Mouse (Mus musculus): ENCODE data around the gene Tnfrsf25.

Tnfrsf25 gene

DNA sequence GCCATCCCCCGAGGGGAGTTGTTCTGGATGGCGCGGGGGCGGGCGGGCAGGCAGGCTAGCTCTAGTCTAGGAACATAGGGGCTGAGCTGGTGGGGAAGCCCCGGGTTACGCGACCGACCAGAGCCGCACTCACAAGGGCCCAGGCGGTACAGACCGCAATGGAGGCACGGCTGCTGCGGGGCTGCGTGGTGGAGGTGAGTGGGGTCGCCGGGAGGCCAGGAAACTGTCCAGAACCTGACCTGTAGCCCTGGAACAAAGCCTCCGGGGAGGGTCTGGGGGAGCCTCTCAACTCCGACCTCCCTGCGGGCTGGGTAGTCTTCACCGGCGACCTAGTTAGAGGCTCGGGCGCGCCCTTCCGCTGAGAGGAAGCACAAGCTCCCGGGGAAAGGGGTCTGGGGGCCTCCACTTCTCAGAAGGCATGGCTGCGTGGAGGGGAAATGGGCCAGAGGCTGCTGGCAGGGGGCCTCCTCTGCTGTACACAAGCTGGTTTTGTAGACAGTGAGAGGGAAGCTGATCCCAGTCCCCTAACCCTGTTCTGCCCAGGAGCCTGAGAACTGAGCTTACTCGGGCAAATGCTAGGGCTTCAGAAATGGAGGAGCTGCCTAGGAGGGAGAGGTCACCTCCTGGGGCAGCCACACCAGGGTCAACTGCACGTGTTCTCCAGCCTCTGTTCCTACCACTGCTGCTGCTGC is at the start of gene Tnfrsf25:
Tnfrsf25 (plus strand) TSS at position 14 of the 692 bp plus-strand sequence.
- in situ Hi-C loops (cut with MboI, MseI): no loop called here

DNA sequence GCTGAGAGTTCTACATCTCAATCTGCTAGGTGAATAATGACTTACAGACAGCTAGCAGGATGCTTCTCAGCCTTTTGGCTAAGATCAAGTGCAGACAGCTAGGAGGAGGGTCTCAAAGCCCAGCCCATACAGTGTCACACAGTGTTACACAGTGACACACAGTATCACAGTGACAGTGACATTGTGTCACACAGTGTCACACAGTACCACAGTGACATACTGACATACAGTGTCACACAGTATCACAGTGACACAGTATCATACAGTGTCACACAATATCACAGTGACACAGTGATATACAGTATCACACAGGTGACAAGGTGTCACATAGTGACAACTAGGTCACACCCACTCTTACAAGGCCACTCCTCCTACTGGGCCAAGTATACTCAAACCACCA is 48.5 kb upstream of the Tnfrsf25 start:
- in situ Hi-C loops (cut with MboI, MseI): no loop called here

DNA sequence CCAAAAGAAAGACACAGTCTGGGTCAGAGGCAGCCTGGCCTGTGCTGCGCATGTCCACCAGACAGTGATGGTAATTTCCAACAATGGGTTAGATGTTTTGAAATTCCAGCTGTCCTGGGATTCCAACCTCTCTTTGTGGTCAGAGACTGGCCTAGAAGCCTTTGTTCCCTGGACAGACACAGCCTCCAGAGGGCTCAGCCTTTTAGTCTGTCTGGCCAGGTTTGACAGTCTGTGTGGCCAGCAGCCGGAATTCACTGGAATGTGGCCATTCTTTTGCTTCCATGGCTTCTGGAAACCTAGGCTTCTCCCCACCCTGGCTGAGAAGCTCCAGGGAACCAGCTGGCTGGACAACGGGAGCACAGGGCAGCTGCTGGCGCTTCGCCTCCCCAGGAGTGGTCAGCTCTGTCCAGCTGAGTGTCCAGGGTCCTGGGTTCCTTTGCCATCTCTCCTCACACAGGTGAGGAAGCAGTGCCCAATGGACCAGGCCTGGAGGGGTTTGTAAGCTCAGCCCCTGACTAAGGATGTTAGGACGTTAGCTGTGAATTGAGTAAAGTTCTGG is 47.5 kb upstream of the Tnfrsf25 start:
- in situ Hi-C loops (cut with MboI, MseI): no loop called here

DNA sequence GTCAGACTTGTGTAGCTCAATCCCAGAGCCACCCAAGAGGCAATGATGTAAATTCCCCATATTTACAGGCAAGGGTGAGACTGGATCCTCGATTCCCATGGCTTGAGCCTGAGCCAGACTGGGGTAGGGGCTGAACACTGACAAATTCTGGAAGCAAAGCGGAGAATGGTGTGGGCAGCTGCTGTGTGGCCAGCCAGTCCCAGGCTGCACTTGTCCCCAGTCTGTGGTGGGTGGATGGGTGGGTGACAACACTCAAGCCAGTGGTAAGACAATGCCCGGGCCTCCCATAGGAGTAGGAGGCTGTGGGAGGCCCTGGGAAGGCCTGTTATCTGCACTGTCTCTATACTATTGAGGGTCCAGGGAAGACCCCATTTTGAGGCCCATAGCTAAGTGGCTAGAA is 46.5 kb upstream of the Tnfrsf25 start:
- in situ Hi-C loops (cut with MboI, MseI): no loop called here

DNA sequence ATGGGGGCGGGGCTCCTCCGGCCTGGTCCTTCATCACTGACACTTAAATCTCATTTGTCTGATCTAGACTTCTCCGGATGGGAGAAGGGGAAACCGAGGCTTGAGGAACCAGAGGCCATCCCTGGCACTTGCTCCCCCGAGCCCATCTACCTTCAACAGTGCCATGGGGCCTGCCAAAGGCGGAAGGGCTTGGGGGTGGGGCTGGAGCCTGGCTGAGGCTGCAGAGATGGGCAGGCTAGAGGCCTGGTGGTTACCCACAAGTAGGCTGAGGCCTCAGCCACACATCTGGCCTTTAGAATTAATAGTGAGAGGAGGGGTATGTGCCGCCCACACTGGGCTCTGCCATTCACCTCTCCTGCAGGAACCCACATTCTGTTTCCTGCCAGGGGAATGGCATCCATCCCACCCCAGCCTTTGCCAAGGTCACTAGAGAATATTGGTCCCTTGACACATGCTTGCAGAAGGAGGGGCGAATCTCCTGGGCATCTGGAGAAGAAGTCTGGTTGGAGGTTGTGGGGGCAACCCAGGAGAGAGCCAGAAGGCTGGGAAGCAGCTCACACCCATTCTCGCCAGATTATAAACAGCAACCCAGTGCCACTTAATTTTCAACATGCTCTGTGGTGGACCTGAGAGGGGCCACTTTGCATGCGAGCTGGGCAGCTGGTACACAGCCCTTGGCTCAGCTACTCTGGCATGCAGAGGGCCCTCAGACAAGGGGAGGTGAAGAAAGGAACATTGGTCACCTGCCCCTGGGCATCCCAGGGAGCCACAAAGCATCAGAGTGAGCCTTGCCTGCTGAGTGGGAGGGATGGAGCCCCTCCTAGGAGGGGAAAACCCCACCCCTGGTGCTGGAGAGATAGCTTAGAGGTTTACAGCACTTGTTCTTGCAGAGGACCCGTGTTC is 45.0 kb upstream of the Tnfrsf25 start:
- in situ Hi-C loops (cut with MboI, MseI): no loop called here

DNA sequence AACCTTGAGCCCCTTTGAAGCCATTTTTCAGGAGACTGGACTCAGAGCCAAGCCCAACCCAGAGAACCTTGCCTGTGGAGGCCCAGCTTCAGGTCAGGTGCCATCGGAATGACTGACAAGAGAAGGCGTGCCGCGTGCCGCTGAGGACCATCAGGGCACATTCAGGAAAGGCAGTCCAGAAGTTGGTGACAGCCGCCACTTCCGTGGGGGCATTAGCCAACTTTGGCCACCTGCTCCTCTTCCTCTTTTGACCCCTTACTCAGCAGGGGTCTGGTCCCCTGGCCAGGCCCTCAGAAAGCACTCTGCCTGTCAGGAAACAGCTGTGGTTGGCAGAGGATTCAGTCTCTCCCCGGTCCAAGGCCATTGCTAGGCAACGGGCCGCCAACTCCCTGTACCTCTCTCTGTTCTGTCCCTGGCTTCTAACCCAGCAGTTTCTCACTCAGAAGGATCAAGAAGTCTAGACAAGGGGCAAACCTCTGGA is 43.6 kb upstream of the Tnfrsf25 start, which contains the start of gene Plekhg5:
Plekhg5 (plus strand) TSS at position 378 of the 481 bp plus-strand sequence.
- in situ Hi-C loops (cut with MboI, MseI): no loop called here

DNA sequence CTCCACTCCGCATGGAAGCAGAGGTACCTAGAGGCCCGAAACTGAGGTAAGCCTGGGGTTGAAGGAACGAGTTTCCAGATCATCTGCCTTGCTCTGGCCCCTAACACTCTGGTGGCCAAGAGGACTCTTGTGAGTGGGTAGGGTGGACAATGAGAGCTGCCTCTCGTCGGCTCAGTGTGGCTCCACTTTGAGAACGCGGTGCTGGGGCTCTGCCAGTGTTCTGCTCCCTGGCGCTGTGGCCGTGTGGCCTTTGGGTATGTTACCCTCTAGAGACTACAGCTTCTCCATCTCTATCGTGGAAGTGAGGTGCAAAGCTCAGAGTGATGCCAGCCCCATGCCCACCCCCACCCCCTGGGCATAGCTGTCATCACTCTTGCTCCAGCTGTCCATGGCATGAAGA is 43.1 kb upstream of the Tnfrsf25 start:
- in situ Hi-C loops (cut with MboI, MseI): no loop called here

DNA sequence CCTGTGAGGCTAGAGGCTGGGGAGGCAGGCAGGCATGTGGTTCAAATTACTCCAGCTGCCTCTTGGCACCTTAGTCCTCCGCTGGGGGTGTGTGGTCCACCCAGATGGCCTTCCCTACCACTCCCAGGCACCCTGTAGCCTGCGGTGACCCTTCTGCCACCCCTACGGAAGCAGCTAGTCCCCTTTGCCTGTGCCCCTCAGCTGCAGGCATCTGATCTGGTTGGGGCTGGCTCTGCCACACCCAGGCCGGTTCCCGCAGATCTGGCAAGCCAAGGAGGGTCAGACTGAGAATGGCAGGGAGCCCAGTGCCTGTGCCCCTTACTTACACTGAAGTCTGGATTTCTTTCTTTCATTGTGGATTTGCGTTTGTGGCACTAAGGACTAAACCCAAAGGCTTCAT is 42.0 kb upstream of the Tnfrsf25 start:
- in situ Hi-C loops (cut with MboI, MseI): no loop called here

DNA sequence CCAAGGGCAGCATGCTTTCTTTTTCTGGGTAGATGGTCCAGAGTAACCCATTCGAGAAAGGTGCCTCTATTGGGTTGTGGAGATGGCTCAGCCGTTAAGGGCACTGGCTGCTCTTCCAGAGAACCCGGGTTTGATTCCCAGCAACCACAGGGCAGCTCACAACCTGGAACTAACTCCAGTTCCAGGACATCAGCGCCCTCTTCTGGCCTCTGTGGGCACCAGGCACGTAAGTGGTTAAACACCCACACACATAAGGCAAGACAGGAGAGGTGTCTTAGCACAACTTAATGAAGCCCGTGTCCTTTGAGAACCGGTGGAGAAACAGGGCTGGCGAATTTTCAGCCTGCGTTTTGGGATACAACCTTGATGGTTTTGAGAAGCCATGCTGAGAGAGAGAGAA is 41.2 kb upstream of the Tnfrsf25 start:
- in situ Hi-C loops (cut with MboI, MseI): no loop called here

DNA sequence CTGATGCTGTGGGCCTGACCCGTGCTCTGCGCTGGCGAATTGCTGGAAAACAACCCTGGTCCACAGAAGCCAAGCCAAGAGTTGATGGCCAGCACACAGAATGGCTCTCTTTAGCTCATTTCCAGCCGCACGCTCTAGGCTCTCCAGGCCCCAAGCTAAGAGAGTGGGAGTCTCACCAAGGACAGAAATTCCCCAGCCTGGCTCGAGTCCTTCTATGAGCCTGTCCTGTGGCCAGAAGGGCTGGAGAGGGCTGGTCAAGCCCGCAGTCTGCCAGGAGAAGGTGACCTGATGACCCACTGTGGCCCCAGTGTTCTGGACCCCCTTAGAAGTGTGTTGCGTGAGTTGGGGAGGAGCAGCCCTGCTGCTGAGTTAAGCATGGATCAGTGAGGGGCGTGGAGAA is 38.5 kb upstream of the Tnfrsf25 start:
- in situ Hi-C loops (cut with MboI, MseI): no loop called here

DNA sequence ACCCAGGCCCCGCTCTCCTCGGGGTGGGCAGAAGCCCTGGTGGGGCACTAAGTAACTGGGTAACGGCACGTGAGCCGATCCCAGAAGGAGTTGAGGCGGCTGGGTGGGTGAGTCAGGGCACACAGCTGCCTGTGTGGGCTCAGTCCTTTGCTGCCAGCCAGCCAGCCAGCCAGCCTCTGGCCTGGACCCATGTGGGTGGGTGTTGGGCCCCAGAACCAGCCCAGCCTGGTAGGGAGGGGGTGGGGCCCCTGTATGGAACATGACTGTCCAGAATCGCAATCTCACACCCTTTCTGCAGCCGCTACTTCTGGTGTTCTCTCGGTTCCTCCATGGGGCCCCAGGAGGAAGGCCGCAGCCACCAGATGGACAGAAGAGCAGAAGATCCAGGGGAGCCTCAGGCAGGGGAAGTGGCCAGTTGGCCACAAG is 37.6 kb upstream of the Tnfrsf25 start:
- in situ Hi-C loops (cut with MboI, MseI): no loop called here

DNA sequence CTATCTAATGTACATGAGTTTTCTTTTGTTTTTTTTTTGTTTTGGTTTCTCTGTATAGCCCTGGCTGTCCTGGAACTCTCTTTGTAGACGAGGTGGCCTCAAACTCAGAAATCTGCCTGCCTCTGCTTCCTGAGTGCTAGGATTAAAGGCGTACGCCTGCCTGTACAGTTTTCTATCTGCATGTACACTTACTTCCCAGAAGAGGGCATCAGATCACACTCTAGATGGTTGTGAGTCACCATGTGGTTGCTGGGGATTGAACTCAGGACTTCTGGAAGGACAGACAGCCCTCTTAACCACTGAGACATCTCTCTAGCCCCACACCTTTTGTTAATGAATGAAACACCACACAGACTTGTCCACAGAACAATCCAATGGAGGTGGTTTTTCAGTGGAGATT is 36.5 kb upstream of the Tnfrsf25 start:
- in situ Hi-C loops (cut with MboI, MseI): no loop called here

DNA sequence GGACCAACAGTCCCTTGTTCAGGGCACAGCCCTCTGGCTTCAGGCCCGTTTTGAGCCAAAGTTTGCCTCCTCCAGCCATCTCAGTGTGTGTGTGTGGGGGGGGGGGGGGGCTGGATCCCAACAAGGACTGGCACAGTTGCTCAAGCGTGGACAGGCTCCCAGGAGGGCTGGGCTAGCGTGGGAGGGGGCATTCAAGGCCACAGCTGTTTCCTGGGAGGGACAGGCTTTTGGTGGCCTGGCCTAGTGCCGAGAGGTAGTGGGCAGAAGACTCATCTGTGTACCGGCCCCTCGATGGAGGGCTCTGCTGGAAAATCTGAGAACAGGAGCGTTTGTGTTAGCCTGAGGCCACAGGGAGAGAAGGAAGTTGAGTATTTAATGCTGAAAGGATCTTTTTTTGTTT is 35.8 kb upstream of the Tnfrsf25 start:
- in situ Hi-C loops (cut with MboI, MseI): no loop called here

DNA sequence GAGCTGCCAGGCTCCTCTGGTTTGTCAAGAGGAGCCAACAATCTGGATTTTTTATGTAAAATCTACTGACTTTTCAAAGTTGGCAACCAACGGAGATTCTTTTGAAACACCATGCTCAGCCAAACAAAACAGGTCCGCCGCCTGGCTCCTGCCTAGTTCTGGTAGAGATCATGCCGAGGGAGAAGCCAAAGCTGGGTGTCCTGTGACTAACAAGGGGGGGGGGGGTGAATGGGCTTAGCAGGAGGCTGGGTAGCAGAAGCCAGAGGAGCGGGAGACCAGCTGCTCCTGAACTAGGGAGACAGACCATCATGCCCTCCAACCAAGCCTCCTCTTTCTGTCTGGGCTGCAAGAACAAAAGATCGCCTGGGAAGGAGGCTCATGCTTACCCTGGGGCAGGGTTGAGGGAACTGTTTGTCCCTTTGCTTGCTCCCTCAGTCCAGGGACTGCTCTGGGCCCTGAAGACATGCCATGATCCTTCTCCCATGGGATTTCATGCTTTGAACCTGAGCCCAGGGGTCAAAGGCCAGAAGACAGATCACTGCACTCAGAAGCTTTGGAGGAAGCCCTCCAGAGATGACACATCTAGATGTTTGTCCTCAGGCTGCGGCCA is 32.0 kb upstream of the Tnfrsf25 start:
- in situ Hi-C loops (cut with MboI, MseI): no loop called here

DNA sequence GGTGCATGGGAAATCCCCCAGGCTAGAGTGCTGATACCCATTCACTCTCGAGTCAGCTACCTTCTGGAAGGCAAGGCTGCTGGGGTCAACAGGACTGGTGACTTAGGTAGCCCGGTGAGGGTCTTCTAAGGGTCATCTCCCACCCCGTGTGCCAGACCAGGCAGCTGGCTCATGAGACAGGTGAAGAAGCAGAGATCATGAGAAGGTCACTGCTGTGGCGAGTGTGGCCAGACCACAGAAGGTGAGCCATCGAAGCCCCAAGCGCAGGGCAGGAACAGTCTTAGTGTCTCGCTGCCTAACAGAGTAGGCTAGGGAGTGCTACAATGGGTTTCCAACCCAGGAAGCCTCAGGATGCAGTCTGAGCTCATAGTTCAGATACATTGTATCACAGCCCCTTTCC is 31.1 kb upstream of the Tnfrsf25 start:
- in situ Hi-C loops (cut with MboI, MseI): no loop called here

DNA sequence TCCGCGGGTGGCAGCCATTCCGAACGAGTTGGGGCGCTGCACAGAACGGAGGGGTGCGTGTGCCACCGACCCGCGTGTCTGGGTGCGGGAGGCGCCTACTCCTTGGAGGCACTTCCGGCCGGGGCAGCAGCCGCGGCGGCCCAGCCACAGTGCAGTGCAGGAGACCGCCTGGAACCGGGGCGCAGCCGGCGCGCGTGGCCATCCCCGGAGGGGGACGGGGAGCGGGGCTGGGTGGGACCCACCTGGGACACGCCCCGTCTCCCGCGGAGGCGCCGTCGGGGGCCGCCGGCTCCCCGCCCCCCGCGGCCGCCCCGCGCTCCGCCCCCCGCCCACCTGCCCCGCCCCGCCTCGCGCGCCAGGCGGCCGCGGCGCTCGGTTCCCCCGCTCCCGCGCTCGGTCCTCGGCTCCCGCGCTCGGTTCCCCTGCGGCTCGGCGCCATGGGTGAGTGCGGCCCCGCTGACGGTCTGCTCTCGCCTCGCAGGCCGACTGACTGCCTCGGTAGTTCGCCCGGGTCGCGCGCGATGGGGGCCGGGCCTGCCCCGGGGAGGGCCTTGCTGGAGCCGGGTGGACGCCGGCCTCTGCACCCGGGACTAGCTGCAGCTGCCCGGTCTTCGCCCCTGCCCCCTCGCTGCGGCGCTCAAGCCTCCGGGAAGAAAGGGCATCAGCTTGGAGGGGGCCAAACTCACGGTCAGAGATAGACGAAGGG is 29.1 kb upstream of the Tnfrsf25 start:
- in situ Hi-C loops (cut with MboI, MseI): no loop called here

DNA sequence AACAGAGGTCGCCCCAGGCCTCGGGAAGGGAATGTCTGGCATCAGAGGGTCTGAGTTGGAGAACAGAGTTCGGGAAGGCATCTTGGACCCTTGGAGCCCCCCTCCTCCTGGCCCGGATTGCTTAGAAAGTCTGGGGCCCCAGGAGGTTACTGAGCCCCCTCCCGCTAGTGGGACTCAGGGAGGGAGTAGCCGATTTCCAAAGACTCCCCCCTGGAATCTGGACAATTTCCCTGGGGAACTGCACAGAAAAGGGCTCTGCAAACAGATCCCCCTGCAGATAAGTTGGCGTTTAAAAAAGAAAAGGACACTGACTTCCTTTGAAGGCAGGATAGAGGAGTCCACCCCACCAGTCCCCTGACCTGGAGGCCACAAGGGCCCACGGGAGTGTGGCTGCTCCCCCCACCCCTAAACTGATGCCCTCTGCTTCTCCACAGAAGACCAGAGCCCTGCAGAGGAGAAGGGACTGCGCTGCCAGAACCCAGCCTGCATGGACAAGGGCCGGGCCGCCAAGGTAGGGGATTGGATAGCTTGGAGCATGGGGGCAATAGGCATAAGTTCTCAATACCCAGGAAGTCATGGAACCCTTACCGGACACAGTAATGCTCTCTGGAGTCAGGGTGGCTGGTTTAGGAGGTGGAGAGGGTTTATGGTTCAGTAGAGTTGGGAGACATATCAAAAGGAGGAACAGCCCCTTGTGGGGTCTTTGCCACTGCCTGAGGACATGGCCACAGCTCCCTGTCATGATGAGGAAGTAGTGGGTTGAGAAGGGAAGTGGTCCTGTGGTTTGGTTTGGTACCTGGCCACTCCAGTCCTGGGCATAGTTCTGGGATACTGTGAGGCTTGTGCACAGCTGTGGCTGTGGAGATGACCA is 28.3 kb upstream of the Tnfrsf25 start:
- in situ Hi-C loops (cut with MboI, MseI): no loop called here

DNA sequence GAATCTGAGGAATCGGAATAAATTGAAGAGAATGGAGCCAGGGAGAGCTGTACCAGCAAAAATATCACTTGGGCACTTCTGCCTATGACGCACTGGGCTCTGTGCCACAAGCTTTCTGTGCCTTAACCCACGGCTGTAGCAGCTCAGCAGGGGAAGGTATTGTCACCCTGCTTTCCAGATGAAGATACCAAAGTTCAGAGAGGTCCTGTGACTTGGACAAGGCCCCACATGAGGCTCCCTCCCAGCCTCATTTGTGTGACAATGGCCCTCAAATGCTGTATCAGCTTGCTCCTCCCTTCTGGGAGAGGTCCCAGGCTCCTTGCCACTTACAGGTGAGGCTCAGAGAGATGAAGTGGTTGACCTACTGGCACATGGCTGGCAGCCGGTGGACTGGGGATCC is 27.6 kb upstream of the Tnfrsf25 start:
- in situ Hi-C loops (cut with MboI, MseI): no loop called here

DNA sequence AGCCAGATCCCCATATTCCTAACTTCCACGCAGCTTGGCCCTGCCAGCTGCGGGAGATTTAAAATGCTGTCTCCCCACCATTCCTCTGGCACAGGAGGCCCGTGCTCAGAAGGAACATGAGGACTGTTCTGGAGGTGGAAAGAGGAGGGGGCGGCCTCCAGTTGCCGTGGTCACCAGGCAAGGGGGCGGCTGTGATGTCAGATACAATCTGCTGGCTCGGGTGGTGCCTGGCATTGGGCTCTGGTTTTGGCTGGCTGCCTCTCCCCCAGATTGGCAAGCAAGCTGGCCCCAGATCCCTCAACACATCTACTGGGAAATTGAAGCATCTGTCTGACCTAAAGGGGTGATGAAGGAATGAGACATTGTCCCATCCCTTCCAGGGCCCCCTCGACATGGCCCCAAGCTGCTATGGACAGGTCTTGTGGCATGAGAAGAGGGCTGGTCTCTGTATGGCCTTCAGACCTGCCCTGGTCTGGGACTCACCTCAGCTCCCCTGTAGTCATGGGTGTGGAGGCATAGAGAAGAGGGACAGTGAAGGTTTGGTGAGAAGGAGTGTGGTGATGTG is 27.1 kb upstream of the Tnfrsf25 start:
- in situ Hi-C loops (cut with MboI, MseI): no loop called here

DNA sequence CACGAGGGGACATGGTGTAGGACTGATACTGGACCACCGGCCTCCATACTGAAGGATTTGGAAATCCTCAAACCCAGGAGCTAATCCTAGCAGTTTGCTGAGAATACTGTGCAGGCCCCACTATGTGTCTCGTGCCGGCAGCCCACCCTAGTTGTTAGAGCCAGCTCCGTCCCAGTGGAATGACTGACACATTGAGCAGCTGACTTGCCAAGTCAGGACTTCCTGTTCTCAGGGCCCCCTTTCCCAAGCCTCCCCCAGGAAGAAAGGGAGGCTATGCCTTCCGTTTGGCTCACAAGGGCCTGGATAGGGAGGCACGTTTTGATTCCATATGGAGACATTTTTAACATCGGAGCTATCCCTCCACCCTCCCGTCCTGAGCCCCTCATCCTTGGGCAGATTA is 25.5 kb upstream of the Tnfrsf25 start:
- in situ Hi-C loops (cut with MboI, MseI): no loop called here
